Mouse (Mus musculus): ENCODE results near the gene Ckmt1. TPM values are rescaled to one million over a fixed set of nuclear protein-coding genes. Genes with fewer than 3 reads are reported as not detected.
"Not testable (repeated sequence)": the region's sequence is repeated elsewhere in the genome, so short reads cannot be mapped to it uniquely, and the experiment has no call there.

Ckmt1 gene
- polyA plus RNA-seq, 1 experiment from 2014 or later = 2.1 TPM

DNA sequence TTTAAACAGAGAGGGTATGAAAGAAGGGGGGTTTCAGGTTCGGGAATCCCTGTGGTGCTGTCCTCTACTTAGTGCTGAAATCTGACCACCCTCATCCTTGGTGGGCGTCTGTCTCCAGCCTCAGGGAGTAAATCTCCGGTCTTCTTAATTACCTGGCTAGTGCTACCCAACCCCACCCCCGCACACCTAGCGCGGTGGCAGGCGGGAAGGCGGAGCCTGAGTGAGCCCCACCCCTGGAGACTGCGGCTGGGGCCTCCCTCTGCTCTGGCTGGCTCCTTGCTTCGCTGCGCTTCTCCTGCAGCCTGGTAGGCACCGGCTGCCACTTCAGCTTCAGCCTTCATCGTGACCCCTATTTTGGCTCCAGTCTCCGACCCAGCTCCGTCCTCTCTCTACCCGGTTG, 867 bp downstream of the Ckmt1 start:
- Histone ChIP-seq H3K4me3 (replicated peaks) (peak overlapping the region; percentile 28), H3K4me2 (peak overlapping the region; percentile 62), H3K4me1 (replicated peaks) (peaks cover 17% of the 10 kb centered on the region), H3K36me3 (no peaks in the 10 kb centered on the region), H3K27me3 (peaks cover 19% of the 10 kb centered on the region), H3K9ac (replicated peaks) (no peak overlapping the region), H3K9me3 (no peaks in the 10 kb centered on the region), H3K27ac (no peak overlapping the region)
- 0% methylated on average over 16 of the region's 16 CpGs for whole genome bisulfite sequencing
- ATAC-seq (ENCODE audit: insufficient number of reproducible peaks, insufficient read depth, low FRiP score, low TSS enrichment, low read depth) = no peak

DNA sequence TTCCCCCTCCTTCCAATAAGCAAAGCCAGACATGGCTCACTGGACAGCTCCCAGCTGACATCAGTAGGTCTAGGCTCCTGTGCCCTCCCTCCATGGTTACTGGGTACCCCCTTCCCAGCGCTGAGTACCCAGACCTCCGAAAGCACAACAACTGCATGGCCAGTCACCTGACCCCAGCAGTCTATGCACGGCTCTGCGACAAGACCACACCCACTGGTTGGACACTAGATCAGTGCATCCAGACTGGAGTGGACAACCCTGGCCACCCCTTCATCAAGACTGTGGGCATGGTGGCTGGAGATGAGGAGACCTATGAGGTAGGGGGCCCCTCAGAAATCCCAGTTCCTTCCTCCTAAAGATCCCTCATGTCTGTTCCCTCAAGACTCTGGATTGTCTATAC, 1.9 kb downstream of the Ckmt1 start:
- no peaks in the 10 kb centered on the region for H3K9me3 ChIP-seq
- H3K4me2 ChIP-seq = no peak overlapping the region
- ATAC-seq (ENCODE audit: insufficient number of reproducible peaks, insufficient read depth, low FRiP score, low TSS enrichment, low read depth) = no peak
- H3K27me3 ChIP-seq = peaks cover 19% of the 10 kb centered on the region
- no peak overlapping the region for H3K27ac ChIP-seq
- H3K4me3 ChIP-seq (replicated peaks) = no peak overlapping the region
- 50% methylated on average over 4 of the region's 4 CpGs for WGBS
- H3K36me3 ChIP-seq = no peaks in the 10 kb centered on the region
- peaks cover 14% of the 10 kb centered on the region for H3K4me1 ChIP-seq (replicated peaks)
- H3K9ac ChIP-seq (replicated peaks) = no peak overlapping the region

DNA sequence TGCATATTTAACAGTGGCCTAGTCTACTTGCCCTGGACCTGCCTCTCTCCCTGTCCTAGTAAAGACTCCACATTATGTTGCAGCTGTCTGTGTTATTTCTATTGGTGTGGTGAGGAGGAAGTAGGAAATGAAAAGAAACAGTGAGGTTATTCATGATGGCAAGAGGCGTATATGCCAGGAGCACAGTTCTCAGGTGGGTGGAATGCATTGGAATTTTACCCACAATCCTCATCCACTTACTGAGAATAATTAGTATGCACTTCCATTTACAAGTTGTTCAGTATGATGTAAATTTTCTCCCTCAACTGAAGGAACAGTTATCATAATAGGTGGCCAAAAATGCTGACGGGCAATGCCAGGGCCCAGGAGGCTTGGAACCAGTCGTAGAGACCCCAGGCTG, 6.1 kb downstream of the Ckmt1 start:
- Histone ChIP-seq H3K4me2 (no peak overlapping the region), H3K4me3 (replicated peaks) (no peak overlapping the region), H3K27ac (no peak overlapping the region), H3K36me3 (no peaks in the 10 kb centered on the region), H3K4me1 (replicated peaks) (peaks cover 5% of the 10 kb centered on the region), H3K27me3 (peaks cover 10% of the 10 kb centered on the region), H3K9ac (replicated peaks) (no peak overlapping the region), H3K9me3 (no peaks in the 10 kb centered on the region)
- 87% methylated on average over 3 of the region's 3 CpGs for WGBS
- no peak for ATAC-seq (ENCODE audit: insufficient number of reproducible peaks, insufficient read depth, low FRiP score, low TSS enrichment, low read depth)

DNA sequence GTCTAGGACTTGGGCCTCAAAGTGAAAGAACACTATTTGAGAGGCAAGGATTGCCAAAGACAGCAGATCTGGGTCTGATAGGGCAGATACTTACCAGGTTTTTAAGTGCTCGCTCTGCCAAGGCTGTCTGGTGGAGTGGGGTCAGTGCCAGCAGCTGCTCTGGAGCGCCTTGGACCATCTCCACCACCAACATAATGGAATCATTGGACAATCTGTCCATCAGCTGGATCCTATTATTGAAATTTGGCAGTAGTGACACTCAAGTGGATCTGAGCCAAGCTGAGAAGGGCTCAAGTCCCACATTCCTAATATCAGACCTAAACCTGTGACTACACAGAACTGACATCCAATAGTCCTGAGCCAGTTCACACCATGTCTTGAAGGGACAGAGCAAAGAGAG, 11.3 kb downstream of the Ckmt1 start:
- Histone ChIP-seq H3K4me1 (replicated peaks) (no peaks in the 10 kb centered on the region), H3K9ac (replicated peaks) (no peak overlapping the region), H3K27ac (no peak overlapping the region), H3K27me3 (0 out of 2 replicates have a peak, but pooled peaks cover 4% of the 10 kb centered on the region), H3K9me3 (no peaks in the 10 kb centered on the region), H3K36me3 (no peaks in the 10 kb centered on the region), H3K4me2 (no peak overlapping the region), H3K4me3 (replicated peaks) (no peak overlapping the region)
- ATAC-seq (ENCODE audit: insufficient number of reproducible peaks, insufficient read depth, low FRiP score, low TSS enrichment, low read depth) = no peak
- 81% methylated on average over 2 of the region's 2 CpGs for WGBS

DNA sequence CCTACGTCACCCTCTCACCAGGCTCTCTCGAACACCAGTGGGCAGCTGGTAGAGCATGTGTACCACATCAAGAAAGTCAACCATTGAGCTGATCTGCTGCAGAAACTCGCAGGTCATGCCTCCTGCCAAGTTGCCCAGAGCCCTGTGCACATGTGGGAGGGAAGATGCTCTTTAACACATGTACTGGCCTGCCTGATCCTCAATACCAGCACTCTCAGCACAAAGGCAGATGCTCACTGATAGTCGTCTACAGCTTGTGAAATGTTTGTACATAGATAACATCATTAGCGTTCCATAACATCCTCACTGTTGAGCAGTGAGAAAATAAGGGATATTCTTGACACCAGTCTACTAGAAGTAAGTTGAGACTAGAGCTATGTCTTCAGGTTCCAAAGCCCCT, 13.4 kb downstream of the Ckmt1 start:
- Histone ChIP-seq H3K4me3 (replicated peaks) (no peak overlapping the region), H3K4me1 (replicated peaks) (no peaks in the 10 kb centered on the region), H3K27ac (no peak overlapping the region), H3K36me3 (no peaks in the 10 kb centered on the region), H3K4me2 (no peak overlapping the region), H3K27me3 (peaks cover 11% of the 10 kb centered on the region; the same call in 1 of the 2 replicates), H3K9ac (replicated peaks) (no peak overlapping the region), H3K9me3 (no peaks in the 10 kb centered on the region)
- WGBS = 84% methylated on average over 5 of the region's 5 CpGs
- no peak for ATAC-seq (ENCODE audit: insufficient number of reproducible peaks, insufficient read depth, low FRiP score, low TSS enrichment, low read depth)

DNA sequence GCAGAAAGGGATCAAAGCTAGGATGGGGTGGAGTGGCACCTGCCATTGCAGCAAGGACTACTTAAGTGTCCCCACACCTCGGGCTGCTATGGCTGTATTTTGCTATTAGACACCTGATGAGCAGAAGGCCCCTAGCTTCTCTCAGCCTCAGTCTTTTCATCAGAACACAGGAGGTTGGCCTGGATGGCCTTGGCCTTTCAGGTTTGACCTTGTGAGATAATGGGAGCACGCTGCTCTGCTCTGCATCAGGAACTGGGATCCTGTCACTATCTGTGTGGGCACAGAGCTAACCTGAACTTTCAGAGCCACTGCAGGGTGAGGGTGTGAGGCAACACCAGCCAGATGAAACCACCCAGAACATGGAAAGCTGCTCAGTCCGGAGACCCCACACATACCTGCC, 14.8 kb downstream of the Ckmt1 start:
- H3K27ac ChIP-seq = no peak overlapping the region
- no peak for ATAC-seq (ENCODE audit: insufficient number of reproducible peaks, insufficient read depth, low FRiP score, low TSS enrichment, low read depth)
- no peaks in the 10 kb centered on the region for H3K4me1 ChIP-seq (replicated peaks)
- WGBS = 86% methylated on average over 3 of the region's 3 CpGs
- H3K9me3 ChIP-seq = no peaks in the 10 kb centered on the region
- no peaks in the 10 kb centered on the region for H3K36me3 ChIP-seq
- H3K9ac ChIP-seq (replicated peaks) = no peak overlapping the region
- peaks cover 11% of the 10 kb centered on the region; the same call in 1 of the 2 replicates for H3K27me3 ChIP-seq
- no peak overlapping the region for H3K4me3 ChIP-seq (replicated peaks)
- no peak overlapping the region for H3K4me2 ChIP-seq

DNA sequence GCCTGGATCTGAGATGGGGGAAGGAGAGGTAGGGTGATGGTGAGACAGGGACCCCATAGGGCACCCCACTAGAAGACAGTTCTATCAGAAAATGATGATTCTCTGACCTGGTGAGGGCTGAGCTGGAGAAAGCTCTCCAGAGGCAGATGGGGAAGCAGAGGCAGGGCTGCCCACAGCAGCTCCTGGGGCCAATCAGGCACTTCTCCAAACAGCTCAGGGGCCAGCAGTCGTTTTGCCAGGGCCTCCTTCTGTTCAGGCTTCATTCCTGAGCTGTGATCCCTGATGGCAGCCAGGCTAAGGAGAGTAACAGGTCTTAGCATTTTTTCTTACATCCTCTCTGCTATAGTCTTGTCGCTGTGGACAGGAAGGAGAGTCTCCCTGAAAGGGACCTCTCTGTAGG, 17.3 kb downstream of the Ckmt1 start:
- no peak overlapping the region for H3K4me2 ChIP-seq
- WGBS = 47% methylated on average over 2 of the region's 2 CpGs

DNA sequence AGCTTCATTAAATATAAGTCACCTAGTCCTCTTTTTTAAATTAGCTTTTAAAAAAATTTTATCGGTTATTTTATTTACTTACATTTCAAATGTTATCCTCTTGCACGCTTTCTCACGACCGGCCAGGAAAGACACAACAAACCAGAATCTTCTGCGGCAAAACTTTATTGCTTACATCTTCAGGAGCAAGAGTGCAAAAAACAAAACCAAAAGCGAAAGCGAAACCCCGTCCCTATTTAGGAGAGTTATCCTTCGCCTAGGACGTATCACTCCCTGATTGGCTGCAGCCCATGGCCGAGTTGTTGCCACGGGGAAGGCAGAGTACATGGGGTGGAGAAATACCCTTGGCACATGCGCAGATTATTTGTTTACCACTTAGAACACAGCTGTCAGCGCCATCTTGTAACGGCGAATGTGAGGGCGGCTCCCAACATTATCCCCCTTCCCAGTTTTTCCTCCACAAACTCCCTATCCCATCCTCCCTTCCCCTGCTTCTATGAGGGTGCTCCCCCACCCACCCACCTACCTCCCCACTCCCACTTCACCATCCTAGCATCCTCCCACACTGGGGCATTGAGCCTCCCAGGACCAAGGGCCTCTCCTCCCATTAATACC, 29.6 kb downstream of the Ckmt1 start, which contains the start of gene Strc:
Strc (minus strand) TSS at position 208 of the 615 bp plus-strand sequence.
- not testable (repeated sequence) for H3K4me2 ChIP-seq; ATAC-seq (ENCODE audit: insufficient number of reproducible peaks, insufficient read depth, low FRiP score, low TSS enrichment, low read depth); H3K4me3 ChIP-seq (replicated peaks); H3K4me1 ChIP-seq (replicated peaks); H3K36me3 ChIP-seq; H3K9me3 ChIP-seq; H3K9ac ChIP-seq (replicated peaks); H3K27ac ChIP-seq; H3K27me3 ChIP-seq
- WGBS = 94% methylated on average over 16 of the region's 17 CpGs

More for the DNA sequence above, 17.3 kb downstream of the Ckmt1 start:
- Histone ChIP-seq H3K27ac (no peak overlapping the region), H3K4me3 (replicated peaks) (no peak overlapping the region), H3K9me3 (no peaks in the 10 kb centered on the region), H3K4me1 (replicated peaks) (no peaks in the 10 kb centered on the region), H3K36me3 (no peaks in the 10 kb centered on the region), H3K27me3 (peaks cover 11% of the 10 kb centered on the region; the same call in 1 of the 2 replicates), H3K9ac (replicated peaks) (peak overlapping the region; percentile 18; the same call in 1 of the 2 replicates)
- no peak for ATAC-seq (ENCODE audit: insufficient number of reproducible peaks, insufficient read depth, low FRiP score, low TSS enrichment, low read depth)

DNA sequence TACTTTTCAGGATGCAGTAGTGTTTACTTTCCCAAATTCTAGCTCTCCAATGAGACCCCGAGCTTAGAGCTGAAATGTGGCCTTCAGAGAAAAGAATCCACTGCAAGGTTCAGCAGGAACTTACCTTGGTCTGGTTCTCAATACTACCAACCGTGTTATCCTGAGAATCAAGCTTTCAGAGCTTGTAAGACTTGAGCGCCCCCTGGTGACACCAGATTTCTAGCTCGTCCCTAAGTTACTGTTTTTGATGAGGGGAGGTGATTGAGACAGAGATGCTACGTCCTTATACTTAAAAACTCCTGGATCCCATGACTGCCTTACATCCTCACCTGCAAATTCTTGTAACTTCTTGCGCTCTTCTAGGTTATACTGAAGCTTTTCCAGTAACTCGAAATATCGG, 39.1 kb downstream of the Ckmt1 start:
- no peaks in the 10 kb centered on the region for H3K36me3 ChIP-seq
- H3K4me3 ChIP-seq (replicated peaks) = no peak overlapping the region
- H3K9ac ChIP-seq (replicated peaks) = no peak overlapping the region
- no peak overlapping the region for H3K4me2 ChIP-seq
- H3K9me3 ChIP-seq = no peaks in the 10 kb centered on the region
- WGBS = 16% methylated on average over 8 of the region's 8 CpGs
- H3K27ac ChIP-seq = no peak overlapping the region
- no peak for ATAC-seq (ENCODE audit: insufficient number of reproducible peaks, insufficient read depth, low FRiP score, low TSS enrichment, low read depth)
- H3K4me1 ChIP-seq (replicated peaks) = 0 out of 2 replicates have a peak, but pooled peaks cover 3% of the 10 kb centered on the region
- no peaks in the 10 kb centered on the region for H3K27me3 ChIP-seq

DNA sequence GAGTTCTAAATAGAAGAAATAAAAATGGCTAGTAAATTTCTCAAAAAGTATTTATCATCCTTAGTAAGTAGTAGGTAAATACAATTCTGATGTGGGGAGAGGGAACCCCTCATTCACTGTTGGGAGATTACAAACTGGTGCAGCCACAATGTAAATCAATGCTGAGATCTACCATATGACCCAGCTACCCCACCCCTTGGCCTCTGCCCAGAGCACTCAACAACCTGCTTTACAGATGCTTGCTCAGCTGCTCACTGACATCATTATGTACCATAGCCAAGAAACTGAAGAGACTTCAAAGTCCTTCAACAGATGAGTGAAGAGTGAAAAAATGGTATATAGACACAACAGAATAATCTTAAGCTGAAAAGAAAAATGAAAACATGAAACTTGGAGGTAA, 45.8 kb downstream of the Ckmt1 start:
- Histone ChIP-seq H3K4me2 (no peak overlapping the region), H3K27ac (no peak overlapping the region), H3K27me3 (no peaks in the 10 kb centered on the region), H3K4me1 (replicated peaks) (0 out of 2 replicates have a peak, but pooled peaks cover under 1% of the 10 kb centered on the region), H3K9me3 (0 out of 2 replicates have a peak, but pooled peaks cover 2% of the 10 kb centered on the region), H3K9ac (replicated peaks) (no peak overlapping the region), H3K4me3 (replicated peaks) (no peak overlapping the region), H3K36me3 (no peaks in the 10 kb centered on the region)
- no peak for ATAC-seq (ENCODE audit: insufficient number of reproducible peaks, insufficient read depth, low FRiP score, low TSS enrichment, low read depth)

DNA sequence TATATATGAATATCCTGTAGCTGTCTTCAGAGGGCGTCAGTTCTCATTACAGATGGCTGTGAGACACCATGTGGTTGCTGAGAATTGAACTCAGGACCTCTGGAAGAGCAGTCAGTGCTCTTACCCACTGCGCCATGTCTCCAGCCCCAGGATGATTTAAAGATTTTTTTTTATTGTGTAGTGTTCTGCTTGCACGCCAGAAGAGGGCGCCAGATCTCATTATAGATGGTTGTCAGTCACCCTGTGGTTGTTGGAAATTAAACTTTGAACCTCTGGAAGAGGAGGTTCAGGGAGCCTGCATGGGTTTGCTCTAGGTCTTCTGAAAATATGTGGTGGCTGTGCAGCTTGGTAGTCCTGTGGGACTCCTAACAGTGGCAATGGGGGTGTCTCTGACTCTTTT, 50.6 kb downstream of the Ckmt1 start:
- WGBS = 30% methylated on average over 4 of the region's 4 CpGs
- Histone ChIP-seq H3K9me3 (0 out of 2 replicates have a peak, but pooled peaks cover 4% of the 10 kb centered on the region), H3K36me3 (no peaks in the 10 kb centered on the region), H3K4me1 (replicated peaks) (0 out of 2 replicates have a peak, but pooled peaks cover 3% of the 10 kb centered on the region), H3K9ac (replicated peaks) (no peak overlapping the region), H3K4me3 (replicated peaks) (no peak overlapping the region), H3K27ac (no peak overlapping the region), H3K4me2 (no peak overlapping the region), H3K27me3 (no peaks in the 10 kb centered on the region)
- no peak for ATAC-seq (ENCODE audit: insufficient number of reproducible peaks, insufficient read depth, low FRiP score, low TSS enrichment, low read depth)

DNA sequence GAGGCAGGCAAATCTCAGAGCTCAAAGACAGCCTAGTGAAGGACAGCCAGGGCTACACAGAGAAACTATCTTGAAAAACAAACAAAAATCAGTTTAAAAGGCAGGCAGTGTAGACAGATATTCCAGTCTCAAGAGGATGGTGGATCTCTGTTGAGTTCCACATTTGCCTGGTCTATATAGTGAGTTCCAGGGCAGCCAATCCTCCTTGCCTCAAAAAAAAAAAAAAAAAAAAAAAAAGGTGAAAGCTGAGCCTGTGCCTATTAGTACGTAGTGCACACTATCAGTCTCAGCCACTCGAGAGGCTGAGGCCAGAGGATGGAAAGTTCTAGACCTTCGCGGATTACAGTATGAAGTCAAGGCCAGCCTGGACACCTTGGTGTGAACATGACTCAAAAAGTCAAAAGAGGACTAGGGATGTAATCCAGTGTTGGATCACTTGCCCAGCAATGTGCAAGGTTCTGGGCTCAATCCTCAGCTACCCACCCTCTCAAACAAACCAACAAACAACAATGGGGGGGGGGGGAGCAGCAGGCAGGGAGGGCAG, 55.4 kb downstream of the Ckmt1 start:
- Histone ChIP-seq H3K36me3 (peaks cover 16% of the 10 kb centered on the region), H3K27me3 (no peaks in the 10 kb centered on the region), H3K9ac (replicated peaks) (peak overlapping the region; percentile 97), H3K9me3 (0 out of 2 replicates have a peak, but pooled peaks cover 4% of the 10 kb centered on the region), H3K4me1 (replicated peaks) (peaks cover 24% of the 10 kb centered on the region), H3K4me2 (peak overlapping the region; percentile 65), H3K4me3 (replicated peaks) (peak overlapping the region; percentile 92), H3K27ac (peak overlapping the region; percentile 97)
- peak; percentile 1 for ATAC-seq (ENCODE audit: insufficient number of reproducible peaks, insufficient read depth, low FRiP score, low TSS enrichment, low read depth)
- 12% methylated on average over 4 of the region's 4 CpGs for WGBS

Measured in limb, embryonic 12.5 days (tissue).